Mouse (Mus musculus) embryo, embryonic 11.5 days (tissue): Measurements from ENCODE around the gene Tspo2.
A peak's percentile ranks its signal among the peaks of the same experiment; 100 is the strongest.

Experiments used
- DNase-seq: peaks from one replicate; pipeline ENCODE4 v3.0.0-alpha.2; 2012; ENCODE audit warnings: low read depth, low spot score

The Tspo2 gene

DNA sequence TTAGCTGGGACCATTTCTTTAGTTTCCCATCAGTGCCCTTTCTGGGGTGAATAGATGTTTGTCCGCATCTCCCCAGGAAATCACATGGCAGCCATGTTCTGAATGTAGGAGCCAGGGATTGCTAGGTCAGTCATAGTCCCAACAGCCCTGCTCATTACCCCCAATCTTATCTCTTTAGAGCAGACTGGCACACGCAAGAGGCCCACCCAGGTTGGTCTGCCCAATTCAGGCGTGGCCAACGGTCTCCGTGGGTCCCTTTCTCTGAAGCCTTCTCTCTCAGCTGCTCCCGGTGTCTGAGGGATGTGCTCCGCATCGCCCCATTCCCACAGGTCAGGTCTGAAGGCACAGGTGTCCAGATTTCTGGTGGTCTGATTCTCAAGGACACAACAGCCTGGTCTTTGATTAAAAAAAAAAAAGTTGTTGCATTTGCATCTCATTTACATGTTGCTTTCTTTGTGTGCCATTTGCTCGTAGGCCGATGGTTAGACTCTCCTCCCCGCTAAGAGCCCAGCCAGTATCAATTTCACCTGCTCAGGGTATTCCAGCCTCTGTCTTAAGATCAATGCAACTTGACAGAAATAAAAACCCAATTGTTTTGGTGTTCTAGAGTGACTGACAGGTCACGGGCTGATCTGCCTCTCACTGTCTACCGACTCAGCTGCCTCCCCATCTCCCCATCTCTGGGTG is 513 bp downstream of the Tspo2 start:
- DNase-seq, result no peak

DNA sequence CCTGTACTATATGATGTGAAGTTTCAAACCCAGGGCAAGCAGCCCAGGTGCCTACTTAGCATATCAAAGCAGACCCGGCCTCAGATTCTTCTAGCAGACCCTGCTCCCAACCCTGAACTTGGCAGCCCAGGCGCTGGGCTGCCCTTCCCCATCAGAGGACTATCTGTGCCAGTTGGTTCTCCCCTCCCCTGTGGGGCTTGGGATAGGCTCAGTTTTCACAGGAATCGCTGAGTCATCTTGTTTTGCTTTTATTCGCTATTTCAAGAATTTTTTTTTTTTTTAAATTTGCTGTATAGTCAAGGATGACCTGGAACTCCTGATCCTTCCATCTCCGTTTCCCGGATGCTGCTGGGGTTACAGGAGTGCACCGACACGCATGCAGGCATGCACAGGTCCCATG is 3.6 kb downstream of the Tspo2 start:
- DNase-seq, result no peak

DNA sequence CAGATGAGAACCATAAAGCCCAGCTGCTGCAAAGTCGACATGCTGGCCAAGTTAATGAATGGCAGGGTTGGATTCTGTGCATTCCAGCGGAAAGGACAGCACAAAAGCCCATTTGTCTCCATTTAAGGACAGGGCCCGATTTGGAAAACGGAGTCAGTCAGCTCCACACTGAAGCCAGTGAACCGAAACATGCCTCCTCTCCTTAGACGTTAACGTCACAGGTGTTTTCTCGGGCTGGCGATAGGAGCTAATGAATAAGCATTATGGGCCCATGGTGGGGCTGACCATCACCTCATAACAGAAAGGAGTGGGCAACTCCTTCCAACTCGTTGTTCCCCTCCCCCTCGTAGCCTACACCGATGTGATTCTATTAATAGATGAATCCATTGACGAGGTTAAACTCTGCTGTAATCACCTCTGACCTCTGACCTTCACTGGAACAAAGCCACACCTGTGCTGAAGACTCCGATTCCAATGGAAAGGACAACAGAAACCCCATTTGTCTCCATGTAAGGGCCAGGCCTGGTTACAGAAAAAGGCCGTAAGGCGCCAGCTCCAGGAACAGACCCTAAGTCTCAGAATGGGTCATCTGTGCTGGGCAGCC is 7.7 kb downstream of the Tspo2 start:
- DNase-seq, result no peak

DNA sequence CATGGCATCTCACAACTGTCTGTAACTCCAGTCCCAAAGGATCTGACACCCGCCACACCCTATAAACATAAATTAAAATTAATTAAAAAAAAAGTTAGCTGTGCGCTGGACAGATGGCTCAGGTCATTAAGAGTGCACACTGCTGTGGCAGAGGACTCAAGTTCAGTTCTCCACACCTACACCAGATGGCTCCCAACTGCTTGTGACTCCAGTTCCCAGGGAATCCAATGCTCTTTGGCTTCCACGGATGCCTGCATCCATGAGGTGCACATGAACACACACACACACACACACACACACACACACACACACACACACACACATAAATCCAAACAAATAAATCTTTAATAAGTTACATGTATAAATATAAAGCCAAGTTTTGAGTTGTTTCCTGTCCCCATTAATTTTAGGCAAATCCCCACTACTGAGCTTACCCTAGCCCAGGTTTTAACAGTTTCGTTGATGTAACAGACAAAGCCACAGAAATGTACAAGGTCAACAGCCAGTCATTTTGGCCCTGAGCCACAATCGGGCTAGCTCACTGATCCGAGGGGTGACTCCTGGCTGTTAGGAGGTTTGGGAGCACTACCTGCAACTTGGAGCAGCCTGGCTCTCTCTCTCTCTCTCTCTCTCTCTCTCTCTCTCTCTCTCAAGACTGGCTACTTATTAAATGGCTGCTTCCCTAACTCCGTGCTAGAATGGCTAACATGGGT is 8.4 kb downstream of the Tspo2 start:
- DNase-seq, result no peak

DNA sequence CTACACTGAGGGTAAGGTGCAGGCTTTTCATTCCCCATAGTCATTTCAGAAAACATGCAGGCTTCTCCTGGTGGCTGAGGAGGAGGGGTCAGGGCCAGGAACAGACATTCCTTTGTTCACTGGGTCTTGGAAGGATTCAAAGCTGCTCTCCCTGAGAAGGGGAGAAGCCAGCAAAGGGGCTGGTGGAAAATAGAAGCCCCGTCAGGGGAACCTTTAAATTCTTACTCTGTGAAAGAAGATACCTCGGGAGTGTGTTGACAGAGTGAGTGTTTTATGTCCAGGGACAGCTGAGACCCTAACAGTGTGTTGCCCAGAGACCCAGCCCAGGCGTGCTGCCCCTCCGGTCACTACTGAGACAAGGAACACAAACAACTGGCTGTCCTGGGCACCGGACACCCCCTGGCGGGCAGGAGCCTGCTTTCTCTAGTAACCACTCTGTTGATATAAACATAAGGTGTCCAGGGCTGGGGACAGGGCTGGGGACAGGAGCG is 13.9 kb downstream of the Tspo2 start:
- DNase-seq, result peak; percentile 56

DNA sequence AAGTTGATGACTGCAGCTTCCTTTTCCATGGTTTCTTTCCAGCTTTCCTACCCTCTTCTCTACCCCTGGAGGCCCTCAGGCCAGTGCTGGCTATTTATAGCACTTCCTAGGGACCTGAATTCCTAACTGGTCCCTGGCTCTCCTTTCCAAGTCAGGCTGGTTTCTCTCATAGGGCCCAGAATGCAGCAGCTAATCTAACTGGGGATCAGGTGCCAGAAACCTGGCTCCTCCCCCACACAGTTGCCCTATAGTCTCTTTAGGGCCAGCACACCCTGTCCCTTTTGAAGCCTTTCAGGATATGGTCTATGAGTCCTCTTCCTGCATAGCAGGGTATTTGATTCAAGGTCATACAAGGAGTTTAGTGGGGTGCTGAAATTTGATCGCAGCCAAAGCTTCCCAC is 14.8 kb downstream of the Tspo2 start:
- DNase-seq, result no peak

DNA sequence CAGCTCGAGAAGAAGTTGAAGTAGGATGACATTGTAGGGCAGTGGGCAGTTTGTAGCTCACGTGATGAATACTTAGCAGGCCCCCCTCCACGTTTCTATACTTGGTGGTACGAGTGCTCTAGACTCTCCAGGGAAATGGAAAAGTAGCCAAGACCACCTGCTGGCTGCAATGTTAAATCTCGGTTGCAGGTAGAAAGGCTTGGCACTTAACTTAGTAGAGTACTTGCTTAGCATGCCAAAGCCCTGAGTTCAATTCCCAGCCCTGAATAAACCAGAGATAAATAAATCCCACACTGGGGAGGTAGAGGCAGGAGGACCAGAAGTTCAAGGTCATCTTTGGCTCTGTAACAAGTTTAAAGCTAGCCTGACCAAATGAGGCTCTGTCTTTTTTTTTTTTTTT is 16.8 kb downstream of the Tspo2 start:
- DNase-seq, result no peak

DNA sequence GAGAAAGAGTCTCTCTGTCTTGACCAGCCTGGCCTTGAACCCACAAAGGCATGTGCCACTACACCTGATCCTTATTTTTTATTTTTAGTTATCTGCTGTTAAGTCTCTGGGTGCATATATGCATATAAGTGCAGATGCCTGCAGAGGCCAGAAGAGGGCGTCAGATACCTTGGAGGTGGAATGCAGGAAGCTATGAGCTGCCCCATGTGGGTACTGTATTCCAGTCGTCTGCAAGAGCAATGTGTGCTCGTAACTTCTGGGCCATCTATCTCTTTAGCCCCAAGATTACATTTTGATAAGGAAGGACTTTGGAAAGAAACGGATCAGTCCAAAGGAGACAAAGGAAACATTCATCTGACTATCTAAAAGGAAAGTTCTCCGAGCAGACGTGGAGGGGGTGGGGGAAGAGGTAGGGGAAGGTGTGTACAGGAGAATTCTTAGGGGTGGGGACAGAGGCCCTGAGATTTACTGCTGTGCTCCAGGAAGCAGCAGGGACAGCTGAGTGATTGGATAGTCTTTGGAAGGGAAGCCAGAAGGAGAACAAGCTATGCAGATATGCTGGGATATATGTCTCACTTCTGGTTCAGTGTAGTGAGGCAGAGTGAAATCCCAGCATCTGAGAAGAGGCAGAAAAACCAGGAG is 17.5 kb downstream of the Tspo2 start:
- DNase-seq, result no peak

DNA sequence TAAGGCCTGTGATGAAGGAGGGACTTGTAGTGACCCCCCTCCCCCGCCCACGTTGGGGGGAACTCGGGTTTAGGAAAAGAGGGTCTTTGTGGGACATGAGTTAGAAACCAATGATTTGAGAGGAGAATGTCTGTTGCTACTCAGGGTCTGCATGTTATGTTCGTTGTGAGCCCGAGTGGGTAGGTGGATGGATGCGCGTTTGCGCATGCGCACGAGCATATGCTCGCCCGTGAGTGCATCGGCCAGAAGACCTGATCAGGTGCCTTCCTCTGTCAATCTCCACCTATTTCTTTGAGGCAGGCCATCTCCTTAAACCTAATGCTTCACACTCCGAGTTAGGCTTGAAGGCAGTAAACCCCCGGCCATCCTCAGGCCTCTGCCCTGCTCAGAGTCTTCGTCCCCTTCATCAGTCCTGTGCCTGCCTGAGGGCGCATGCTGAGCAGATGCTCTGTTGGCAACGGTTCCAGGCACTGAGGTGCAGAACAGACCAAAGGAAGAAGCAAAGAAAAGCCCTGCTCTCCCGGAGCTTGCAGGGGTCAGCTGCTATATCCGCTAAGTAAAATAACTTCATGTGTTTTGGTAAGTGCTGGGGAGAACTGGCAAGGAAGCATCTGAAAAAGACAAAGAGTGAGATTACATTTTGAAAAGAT is 18.2 kb downstream of the Tspo2 start:
- DNase-seq, result no peak

DNA sequence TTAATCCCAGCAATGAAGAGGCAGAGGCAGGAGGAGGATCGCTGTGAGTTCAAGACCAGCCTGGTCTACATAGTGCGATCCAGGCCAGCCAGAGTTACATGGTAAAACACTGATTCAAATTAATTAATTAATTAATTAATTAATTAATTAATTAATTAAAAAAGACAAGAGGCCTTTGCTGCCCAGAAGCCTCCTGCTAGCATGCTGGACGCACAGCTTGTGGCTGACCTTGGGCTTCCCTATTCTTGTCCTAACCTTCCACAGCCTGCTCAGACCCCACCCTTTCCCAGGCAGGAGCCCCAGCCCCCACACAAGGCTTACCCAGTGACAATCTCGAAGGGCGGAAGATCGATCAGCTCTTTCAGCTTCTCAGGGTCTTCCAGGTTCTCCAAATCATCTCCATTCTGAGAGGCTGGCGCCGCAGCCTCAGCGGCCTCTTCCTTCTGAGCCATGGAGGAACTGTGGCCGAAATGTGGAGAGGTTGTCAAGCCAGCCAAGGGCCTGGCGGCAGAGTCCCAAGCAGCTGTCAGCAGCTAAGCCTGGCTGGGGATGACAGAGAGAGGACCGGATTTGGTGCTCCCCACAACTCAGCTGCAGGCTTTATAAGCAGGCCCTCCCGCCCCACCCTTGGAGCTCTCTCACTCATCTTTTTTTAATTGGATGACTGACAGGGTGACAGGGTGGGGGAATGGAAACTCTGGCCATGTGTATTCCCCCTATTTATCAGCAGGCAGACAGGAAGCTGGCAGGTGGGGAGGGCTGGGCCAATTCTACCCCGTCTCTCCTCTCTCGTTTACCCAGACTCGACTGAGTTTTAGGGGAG is 19.0 kb downstream of the Tspo2 start, which contains the start of gene Apobec2:
Apobec2 (minus strand) TSS at position 773 of the 823 bp plus-strand sequence.
- DNase-seq, result no peak

DNA sequence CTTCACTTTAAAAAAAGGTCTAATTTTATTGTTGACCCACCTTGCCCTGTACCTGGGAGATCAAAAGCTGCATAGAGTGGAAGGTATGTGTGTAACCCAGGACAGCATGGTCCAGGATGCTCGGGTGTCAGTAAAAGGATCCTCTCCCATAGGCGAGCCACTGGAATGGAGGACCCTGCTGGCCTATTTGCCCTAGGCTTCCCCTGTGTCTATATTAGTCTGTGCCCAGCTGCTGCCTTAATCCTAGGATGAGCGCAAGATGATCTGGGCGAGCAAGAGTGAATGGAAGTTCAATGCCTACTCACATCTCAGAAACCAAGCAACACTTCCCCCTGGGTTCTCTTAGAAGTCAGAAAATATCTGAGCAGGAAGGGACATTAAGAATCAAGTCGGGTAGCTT is 20.3 kb downstream of the Tspo2 start:
- no peak for DNase-seq

DNA sequence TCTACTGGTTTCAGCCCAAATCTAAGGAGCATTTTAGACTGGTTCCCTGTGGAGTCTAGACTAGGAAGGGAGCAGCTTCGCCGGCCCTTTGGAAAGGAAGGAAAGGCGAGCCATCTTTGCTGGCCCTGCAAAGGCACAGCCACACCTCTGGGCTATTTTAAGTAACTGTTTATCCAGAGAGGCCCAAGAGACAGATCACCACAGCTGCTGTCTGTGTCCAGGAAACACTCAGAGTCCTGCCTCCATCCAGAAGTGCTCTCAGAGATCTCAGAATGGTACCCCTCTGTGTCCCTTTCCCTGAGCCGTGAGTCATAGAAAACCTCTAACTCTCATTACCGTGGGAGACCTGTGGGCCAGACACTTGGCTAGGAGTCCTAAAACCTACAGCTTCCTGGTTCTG is 20.9 kb downstream of the Tspo2 start:
- DNase-seq, result no peak

DNA sequence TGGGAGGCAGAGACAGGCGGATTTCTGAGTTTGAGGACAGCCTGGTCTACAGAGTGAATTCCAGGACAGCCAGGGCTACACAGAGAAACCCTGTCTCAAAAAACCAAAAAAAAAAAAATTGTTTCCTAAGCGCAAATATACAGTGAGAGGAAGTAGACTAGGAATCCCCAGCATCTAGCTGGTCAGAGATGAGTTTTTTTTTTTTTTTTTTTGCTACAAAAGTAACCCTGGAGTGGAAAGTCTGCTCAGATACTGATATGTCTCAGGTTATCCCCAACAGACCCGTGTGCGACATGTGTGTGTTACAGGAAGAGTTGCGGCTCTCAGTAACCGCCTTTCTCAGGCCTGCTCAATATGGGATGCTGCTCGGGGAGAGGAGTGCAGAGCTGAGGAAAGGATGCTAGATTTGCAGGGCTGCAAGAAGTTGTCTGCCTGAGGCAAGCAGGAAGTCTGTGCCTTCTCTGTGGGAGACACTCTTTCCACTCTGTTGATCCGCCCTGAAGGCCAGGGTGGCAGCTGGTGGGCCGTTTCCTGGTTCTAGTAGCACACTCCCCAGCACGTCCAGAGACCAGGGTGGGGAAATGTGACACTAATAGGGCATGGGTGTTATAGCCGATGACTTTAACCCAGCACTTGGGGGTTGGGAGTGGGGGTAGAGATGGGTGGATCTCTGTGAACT is 23.3 kb downstream of the Tspo2 start:
- no peak for DNase-seq

DNA sequence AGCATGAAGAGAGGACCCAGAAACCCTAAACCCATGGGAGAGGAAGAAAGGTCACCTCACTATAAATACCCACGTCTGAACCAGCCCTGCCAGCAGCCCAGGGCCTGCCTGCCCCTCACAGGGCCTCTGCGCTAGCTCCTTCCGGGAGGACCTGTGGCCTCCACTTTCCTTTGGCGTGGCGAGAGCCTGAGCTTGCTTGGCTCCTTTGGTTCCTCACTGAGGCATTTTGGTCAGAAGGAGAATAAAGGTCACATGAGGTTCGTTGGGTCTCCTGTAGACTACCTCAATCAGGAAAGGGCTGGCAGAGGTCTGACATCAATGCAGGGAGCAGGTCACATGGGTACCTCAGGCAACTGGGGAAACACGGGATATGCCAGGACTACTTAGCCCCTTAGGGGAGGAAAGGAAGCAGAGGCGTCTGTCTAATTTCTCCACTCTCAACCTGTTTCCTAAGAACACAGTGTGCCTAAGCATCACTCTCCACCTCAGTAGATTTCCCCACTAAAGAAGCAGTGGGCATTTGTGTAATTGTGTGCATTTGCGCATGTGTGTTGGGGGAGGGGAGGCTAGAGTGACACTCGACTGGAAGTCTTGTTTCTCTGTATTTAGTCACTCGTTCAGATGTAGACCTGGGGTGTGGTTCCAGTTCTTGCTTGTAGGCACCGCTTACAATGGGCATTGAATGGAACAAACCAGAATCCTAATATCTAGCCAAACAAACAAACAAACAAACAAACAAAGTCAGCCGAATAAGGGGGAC is 24.2 kb downstream of the Tspo2 start:
- no peak for DNase-seq

DNA sequence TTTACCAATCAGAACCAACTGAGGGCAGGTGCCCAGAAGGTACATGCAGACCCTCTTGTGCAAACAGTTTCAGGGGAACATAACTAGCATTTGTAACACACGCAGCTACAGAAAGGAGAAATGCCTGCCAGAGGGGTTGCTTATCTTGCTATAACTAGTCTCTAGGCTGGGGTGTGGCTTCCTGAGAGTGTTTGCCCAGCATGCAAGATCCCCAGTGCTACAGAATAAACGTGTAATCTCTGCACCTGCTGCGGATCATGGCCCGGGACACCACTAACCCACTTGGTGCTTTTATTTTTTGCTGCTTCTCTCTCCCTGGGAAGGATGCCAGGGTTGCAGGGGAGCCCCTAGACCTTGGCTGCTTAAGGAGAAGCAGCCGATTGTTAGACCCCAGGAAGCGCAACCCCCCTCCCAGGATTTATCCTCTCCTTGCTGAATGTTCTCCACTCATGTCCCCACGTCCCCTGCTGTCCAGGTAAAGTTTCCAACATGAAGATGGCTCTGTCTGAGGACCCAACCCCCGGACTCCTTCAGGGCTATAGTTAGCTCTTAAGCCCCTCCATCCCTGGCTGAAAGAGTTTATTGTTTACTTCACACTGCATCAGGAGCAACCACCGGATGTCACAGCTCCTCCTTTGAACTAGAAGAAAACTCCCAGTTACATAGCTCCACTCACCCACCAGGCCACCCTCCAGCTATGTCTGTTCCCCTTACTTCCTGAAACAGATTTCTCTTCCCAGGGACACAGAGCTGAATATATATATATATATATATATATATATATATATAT is 25.3 kb downstream of the Tspo2 start:
- no peak for DNase-seq

DNA sequence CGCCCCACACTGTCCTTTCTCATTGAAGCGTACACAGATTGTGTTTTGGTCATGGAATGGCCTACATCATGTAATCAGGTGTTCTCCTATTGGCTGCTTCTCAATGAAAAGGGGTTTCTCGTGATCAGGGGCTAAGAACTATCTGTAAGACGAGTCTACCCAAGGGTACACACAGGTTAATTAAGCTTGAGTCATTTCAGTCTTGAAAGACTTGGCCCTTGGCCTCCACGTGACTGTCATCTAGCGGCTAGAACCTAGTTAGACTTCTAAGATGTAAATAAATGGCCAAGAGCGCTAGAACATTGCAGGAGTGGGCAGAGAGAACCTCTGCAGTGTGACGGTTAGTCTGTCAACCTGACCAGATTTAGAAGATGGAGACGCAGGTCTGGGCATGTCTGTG is 27.1 kb downstream of the Tspo2 start:
- DNase-seq, result no peak

DNA sequence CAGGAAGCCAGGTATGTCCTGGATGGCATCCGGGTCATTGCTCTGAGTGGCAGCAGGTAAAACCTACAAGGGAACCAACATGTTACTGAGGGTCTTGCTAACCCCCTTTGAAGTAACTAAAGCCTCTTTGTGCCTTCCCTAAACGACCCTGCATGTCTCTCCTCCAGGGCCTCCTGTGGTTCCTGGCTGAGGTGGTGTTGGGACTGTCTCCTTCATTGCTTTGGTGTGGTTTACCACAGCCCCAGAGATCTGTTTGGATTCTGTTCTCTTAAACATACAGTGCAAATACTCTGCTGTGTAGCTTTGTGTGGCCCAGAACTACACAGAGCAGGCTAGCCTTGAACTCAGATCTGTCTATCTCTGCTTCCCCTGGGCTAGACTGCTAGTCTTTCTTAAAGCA is 31.8 kb downstream of the Tspo2 start:
- DNase-seq, result no peak

DNA sequence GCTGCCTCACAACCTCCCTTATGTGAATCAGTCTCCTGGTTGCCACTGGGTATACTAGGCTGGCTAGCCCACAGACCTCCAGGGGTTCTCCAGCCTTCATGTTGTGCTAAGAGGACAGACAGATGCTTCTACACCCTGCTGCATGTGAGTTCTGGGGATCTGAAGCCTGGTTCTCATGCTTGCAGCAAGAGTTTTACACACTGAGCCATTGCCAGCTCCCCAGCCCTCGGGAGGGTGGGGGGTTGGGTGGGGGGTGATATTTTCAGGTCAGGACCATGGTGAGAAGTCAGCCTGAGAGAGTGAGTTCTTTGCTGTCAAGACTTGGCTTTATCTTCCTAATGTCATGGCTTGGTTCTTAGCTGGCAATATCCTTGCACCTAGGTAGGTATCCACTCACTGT is 32.5 kb downstream of the Tspo2 start:
- no peak for DNase-seq

DNA sequence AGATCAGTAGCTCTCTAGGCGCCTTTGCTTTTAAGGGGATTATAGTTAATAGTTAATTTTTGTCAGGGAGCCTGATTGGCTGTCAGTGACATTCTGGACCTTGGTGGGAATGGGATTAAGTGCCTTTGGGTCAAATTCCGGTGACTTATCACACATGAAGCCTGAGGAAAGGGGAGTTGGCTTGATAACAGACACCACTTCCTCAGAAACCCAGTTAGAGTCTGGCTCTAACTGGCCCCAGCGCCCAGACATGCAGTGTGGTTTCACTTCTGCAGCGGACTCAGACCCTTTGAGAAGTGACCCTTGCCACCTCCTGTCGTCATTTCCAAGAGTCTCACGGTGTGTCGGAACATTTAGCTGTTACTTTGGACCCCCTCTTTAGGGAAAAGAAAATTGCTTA is 33.1 kb downstream of the Tspo2 start:
- no peak for DNase-seq
